Mouse (Mus musculus) macrophage (primary cell): ENCODE results near the gene Exoc6. TPM values are rescaled to one million over a fixed set of nuclear protein-coding genes. Genes with fewer than 3 reads are reported as not detected.

Source experiments
- H3K27ac ChIP-seq: fragments of 350-480 bp; formaldehyde crosslinking; 2 replicates; pipeline ENCODE4 v1.9.0; 2021
- H3K36me3 ChIP-seq: fragments of 350-480 bp; formaldehyde crosslinking; 2 replicates; pipeline ENCODE4 v1.9.0; 2021; ENCODE audit errors: inconsistent target
- H3K4me3 ChIP-seq: fragments of 350-480 bp; formaldehyde crosslinking; 2 replicates; pipeline ENCODE4 v1.9.0; 2021; ENCODE audit errors: inconsistent target
- H3K79me2 ChIP-seq: fragments of 350-480 bp; formaldehyde crosslinking; 2 replicates; pipeline ENCODE4 v1.9.0; 2021; ENCODE audit errors: inconsistent target
- WGBS: methylation state at CpG from one replicate; pipeline ENCODE4 v1.1.7; 2026; ENCODE audit warnings: inconsistent platforms; ENCODE audit not compliant: missing documents; 5-methylcytosine and 5-hydroxymethylcytosine counted together
- polyA plus RNA-seq: library from polyadenylated mRNA; stranded (reverse); fragments of 250-400 nt; gene quantifications from 3 replicates; pipeline ENCODE4 v1.2.4, GENCODE M21; 2018; ENCODE audit warnings: inconsistent platforms

Exoc6 gene
- polyA plus RNA-seq, 1 experiment from 2014 or later = 15.2 TPM

DNA sequence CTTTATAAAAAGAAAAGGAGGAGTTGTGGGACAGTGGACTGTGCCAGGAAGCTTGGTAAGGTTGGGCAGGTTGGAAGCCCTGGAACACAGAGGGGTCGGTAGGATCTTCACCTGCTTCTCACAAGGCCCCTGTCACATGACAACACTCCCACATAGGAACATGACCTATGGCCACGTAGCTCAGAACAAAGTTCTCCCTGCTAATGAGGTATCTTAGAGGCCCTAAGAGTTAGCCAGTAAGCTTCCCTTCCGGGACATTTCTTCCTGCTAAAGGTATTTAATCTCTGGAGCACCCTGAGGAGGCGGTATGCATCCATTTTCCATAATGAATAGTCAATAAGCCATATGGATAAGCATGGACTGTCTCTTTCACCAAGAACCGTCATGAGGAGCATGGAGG lies 119.3 kb downstream of the Exoc6 start:
- no peaks in the 10 kb centered on the region for H3K36me3 ChIP-seq
- H3K79me2 ChIP-seq = no peaks in the 10 kb centered on the region
- H3K4me3 ChIP-seq = no peak overlapping the region
- 94% methylated on average over 5 of the region's 5 CpGs for WGBS
- H3K27ac ChIP-seq = no peak overlapping the region

DNA sequence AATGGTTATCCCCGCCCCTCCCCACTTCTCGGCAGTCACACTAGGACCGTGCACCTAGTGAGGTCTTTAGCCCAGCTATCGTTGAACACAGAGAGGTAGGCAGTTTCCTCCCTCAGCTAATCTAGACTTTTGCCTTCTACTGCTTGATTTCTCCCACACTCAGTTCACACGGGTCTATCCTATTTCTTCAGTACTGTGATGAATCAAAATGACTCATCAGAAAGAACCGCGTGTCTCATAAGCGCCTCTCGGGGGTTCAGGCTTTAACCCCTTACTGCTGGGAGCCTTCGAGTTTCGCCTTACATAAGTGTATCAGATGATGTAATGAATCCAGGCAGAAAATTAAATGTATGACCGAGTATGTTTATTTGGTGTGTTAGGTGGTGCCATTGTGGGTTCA lies 123.2 kb downstream of the Exoc6 start:
- Histone ChIP-seq H3K36me3 (no peaks in the 10 kb centered on the region), H3K79me2 (no peaks in the 10 kb centered on the region), H3K27ac (no peak overlapping the region), H3K4me3 (no peak overlapping the region)
- WGBS = 70% methylated on average over 12 of the region's 12 CpGs

GRCm38 (mm10) chr19:37685281-37685680 lies 135.1 kb downstream of the Exoc6 start, which contains the start of gene Cyp26c1:
Cyp26c1 (plus strand) TSS chr19:37685581.
- H3K27ac ChIP-seq = no peak within 1 kb of the TSS
- no peak within 1 kb of the TSS for H3K4me3 ChIP-seq
- no peaks in the 10 kb centered on the region for H3K79me2 ChIP-seq
- no peaks in the 10 kb centered on the region; the same call in 1 of the 2 replicates for H3K36me3 ChIP-seq
- 96% methylated on average over 5 of the region's 6 CpGs for WGBS

DNA sequence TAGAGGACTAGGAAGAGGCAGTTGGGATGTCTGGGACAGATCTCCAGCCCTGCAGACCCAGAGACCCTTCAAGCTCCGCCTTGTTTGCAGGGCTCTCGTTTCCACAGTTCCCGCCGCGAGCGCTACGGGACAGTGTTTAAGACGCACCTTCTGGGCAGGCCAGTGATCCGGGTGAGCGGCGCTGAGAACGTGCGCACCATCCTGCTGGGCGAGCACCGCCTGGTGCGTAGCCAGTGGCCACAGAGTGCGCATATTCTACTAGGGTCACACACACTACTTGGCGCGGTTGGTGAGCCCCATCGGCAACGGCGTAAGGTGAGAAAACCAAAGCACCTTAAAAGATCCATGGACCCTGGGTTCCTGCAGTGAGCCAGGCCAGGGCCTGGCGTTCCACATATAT lies 136.1 kb downstream of the Exoc6 start:
- Histone ChIP-seq H3K79me2 (no peaks in the 10 kb centered on the region), H3K36me3 (no peaks in the 10 kb centered on the region; the same call in 1 of the 2 replicates), H3K27ac (no peak overlapping the region), H3K4me3 (no peak overlapping the region)
- WGBS = 94% methylated on average over 23 of the region's 23 CpGs

DNA sequence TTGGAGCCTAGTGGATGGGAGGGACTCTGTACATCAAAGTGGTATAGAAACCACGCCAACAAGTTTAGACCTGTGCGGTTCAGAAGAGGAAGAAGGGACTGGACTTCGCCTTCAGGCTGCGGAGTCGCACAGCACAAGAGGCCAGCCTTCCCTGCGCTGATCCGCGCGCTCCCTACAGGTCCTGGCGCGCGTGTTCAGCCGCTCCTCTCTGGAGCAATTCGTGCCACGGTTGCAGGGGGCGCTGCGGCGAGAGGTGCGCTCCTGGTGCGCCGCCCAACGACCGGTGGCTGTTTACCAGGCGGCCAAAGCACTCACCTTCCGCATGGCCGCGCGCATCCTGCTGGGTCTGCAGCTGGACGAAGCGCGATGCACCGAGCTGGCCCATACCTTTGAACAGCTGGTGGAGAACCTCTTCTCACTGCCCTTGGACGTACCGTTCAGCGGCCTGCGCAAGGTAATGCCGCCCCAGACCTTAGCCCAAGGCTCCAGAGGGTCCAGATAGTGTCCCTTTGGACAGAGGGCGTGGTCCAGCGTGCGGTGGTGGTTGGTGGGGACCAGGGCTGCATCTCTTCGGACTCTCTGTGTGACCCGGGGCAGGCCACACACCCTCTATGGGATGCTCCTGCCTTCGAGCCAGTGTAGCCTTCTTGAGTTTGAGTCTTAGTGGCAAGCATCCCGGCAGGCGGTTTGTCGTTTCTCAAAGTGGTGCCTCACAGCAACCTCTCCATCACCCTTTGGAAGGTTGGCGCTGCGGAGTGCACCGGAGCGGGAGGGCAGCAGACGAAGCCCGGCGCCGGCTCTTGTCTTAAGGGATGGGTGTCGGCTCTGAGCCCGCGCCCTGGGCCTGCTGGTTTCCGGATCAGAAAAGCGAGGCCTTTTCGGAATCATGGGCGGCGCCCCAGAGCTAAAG lies 137.0 kb downstream of the Exoc6 start:
- no peaks in the 10 kb centered on the region; the same call in 1 of the 2 replicates for H3K36me3 ChIP-seq
- WGBS = 91% methylated on average over 57 of the region's 62 CpGs
- no peaks in the 10 kb centered on the region for H3K79me2 ChIP-seq
- H3K4me3 ChIP-seq = no peak overlapping the region
- H3K27ac ChIP-seq = no peak overlapping the region

GRCm38 (mm10) chr19:37689478-37689877 lies 139.3 kb downstream of the Exoc6 start:
- no peak overlapping the region for H3K4me3 ChIP-seq
- no peaks in the 10 kb centered on the region for H3K79me2 ChIP-seq
- no peaks in the 10 kb centered on the region; the same call in 1 of the 2 replicates for H3K36me3 ChIP-seq
- WGBS = 33% methylated on average over 5 of the region's 5 CpGs
- peak overlapping the region; percentile 84 for H3K27ac ChIP-seq

- no peak overlapping the region for H3K27ac ChIP-seq
- H3K79me2 ChIP-seq = no peaks in the 10 kb centered on the region
- WGBS = 88% methylated on average over 29 of the region's 29 CpGs
- H3K36me3 ChIP-seq = no peaks in the 10 kb centered on the region; the same call in 1 of the 2 replicates
- H3K4me3 ChIP-seq = no peak overlapping the region
Measured at GRCm38 (mm10) chr19:37690716-37691115, 140.5 kb downstream of the Exoc6 start.

- H3K27ac ChIP-seq = no peak overlapping the region
- peak overlapping the region; percentile 22; the same call in 1 of the 2 replicates for H3K4me3 ChIP-seq
- no peaks in the 10 kb centered on the region for H3K36me3 ChIP-seq
- 2% methylated on average over 40 of the region's 40 CpGs for WGBS
- H3K79me2 ChIP-seq = no peaks in the 10 kb centered on the region
Measured at GRCm38 (mm10) chr19:37692879-37693278, 142.7 kb downstream of the Exoc6 start.

- WGBS = 90% methylated on average over 13 of the region's 13 CpGs
- no peak overlapping the region for H3K27ac ChIP-seq
Measured at GRCm38 (mm10) chr19:37695146-37695545, 144.9 kb downstream of the Exoc6 start.

DNA sequence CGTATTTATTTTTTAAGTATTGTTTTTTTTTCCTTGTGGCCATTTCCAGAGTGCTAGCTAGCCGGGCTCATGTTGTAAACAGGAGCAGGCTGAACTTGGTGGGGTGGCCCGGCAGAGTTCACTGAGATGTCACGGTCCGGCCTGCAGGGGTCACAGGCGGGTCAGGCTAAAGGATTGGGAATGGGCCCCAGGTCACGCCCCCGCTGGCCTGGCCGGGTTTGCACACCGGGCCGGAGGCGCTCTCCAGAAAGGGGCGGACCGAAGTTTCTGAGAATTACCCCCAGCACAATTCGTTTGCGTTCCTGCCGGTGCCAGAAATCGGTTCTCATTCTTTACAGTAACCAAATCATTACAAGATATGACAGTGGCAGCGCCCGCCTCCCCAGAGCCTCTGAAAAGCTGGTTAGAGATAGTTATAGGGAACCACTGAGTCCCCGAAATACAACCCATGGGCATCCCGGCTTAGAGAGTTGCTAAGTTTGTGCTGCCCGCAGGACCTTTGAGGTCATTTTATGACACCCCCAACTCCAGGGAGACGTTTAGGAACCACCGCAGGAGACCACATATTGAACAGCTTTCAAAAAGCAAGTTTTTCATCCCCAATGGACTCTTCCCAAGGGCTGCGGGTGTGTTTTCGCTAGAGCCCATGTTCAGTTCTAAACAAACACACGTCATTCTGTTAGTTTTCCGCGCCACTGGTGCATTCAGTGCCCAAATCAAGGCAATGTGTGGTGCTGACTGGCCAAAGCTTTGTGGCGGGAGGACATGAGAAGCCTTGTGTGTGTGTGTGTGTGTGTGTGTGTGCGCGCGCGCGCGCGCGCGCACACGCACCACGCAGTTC lies 145.8 kb downstream of the Exoc6 start:
- H3K4me3 ChIP-seq = no peak overlapping the region; the same call in 1 of the 2 replicates
- no peaks in the 10 kb centered on the region for H3K79me2 ChIP-seq
- H3K36me3 ChIP-seq = no peaks in the 10 kb centered on the region
- 21% methylated on average over 42 of the region's 42 CpGs for WGBS
- no peak overlapping the region for H3K27ac ChIP-seq

More at GRCm38 (mm10) chr19:37695146-37695545, 144.9 kb downstream of the Exoc6 start:
- Histone ChIP-seq H3K4me3 (no peak overlapping the region), H3K79me2 (no peaks in the 10 kb centered on the region), H3K36me3 (no peaks in the 10 kb centered on the region)

DNA sequence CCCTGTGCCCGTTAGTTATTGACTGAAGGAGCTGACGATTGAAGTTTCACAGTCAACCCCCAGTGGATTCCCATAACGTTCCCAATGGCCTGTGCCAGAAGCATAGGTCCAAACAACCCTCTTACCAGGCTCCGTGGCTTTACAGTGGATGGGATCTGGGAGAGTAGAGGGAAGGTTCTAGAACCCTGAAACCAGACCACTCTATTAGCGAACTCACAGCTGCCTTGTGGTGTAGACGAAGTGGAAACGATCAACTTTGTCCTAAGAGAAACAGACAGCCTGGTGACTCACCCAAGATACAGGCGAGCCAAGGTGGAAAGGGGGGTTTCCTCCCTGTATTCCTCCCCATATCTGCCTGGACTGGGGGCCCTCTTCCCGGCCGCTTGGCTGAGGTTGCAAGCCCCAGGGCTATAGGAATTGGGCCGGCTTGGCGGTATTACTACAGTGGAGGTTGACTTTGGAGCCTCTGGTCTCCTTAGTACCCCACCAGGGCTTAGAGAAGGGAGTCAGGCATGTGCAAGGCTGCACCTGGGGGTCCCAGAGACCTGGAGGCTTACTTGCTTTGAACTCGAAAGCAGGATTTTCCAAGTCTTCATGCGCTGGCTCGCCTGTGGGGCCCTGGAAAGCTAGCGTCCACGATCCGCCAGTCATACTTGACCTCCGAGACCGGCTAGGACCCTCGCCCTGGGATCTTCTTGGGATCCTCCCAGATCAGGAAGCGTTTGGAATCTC lies 146.6 kb downstream of the Exoc6 start:
- Histone ChIP-seq H3K4me3 (no peak overlapping the region; the same call in 1 of the 2 replicates), H3K79me2 (no peaks in the 10 kb centered on the region), H3K27ac (no peak overlapping the region), H3K36me3 (no peaks in the 10 kb centered on the region)
- WGBS = 7% methylated on average over 22 of the region's 22 CpGs

DNA sequence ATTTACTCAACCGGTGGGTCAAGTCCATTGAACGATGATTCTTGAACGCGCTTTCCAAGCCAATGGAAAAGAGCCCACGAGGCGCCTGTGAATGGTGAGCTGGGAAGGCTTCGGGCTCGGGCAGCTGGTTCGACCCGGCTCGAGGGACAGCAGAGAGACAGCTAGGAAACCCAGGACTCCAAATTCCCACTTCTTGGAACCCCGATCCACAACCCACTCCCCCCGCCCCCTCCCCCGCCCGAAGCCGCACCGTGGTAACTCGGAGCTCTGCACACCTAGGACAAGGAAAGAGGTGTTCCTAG lies 147.1 kb downstream of the Exoc6 start:
- H3K4me3 ChIP-seq = no peak overlapping the region
- no peaks in the 10 kb centered on the region for H3K79me2 ChIP-seq
- WGBS = 2% methylated on average over 17 of the region's 18 CpGs
- H3K36me3 ChIP-seq = no peaks in the 10 kb centered on the region
- H3K27ac ChIP-seq = no peak overlapping the region

GRCm38 (mm10) chr19:37697651-37698272 lies 147.5 kb downstream of the Exoc6 start, which contains the start of gene Cyp26a1:
Cyp26a1 (plus strand) TSS chr19:37697798.
- H3K79me2 ChIP-seq = no peaks in the 10 kb centered on the region
- no peak within 1 kb of the TSS for H3K27ac ChIP-seq
- under 1% methylated on average over 48 of the region's 51 CpGs for WGBS
- no peak within 1 kb of the TSS; the same call in 1 of the 2 replicates for H3K4me3 ChIP-seq
- no peaks in the 10 kb centered on the region for H3K36me3 ChIP-seq
